Mouse (Mus musculus) myocyte (in vitro differentiated cells): ENCODE data around the gene Gm10645. TPM values are rescaled to one million over a fixed set of nuclear protein-coding genes. Genes with fewer than 3 reads are reported as not detected.

Experiments
- H3K27me3 ChIP-seq: one replicate; pipeline ENCODE4 v1.6.1; 2011; ENCODE audit not compliant: control insufficient read depth, insufficient read depth, insufficient read length
- H3K36me3 ChIP-seq: one replicate; pipeline ENCODE4 v1.6.1; 2011; ENCODE audit not compliant: control insufficient read depth, insufficient read depth
- H3K4me2 ChIP-seq: one replicate; pipeline ENCODE4 v1.6.1; 2011; ENCODE audit warnings: low read depth, control low read depth
- H3K4me3 ChIP-seq: one replicate; pipeline ENCODE4 v1.5.1; 2011; ENCODE audit warnings: mild to moderate bottlenecking, control low read depth, moderate library complexity
- H3K79me2 ChIP-seq: one replicate; pipeline ENCODE4 v1.6.1; 2011; ENCODE audit not compliant: control insufficient read depth, insufficient read depth
- H3ac ChIP-seq: one replicate; pipeline ENCODE4 v1.6.1; 2011; ENCODE audit not compliant: control insufficient read depth, insufficient read length
- CEBPB ChIP-seq: IDR thresholded peaks from 2 replicates; pipeline ENCODE4 v1.6.1; 2011; ENCODE audit warnings: mild to moderate bottlenecking, moderate library complexity; ENCODE audit not compliant: poor library complexity, insufficient read depth, severe bottlenecking
- E2F4 ChIP-seq: IDR thresholded peaks from one replicate; pipeline ENCODE4 v1.6.1; 2011; ENCODE audit warnings: mild to moderate bottlenecking, control low read depth, moderate library complexity; ENCODE audit not compliant: insufficient read depth
- MAX ChIP-seq: IDR thresholded peaks from one replicate; pipeline ENCODE4 v1.6.1; 2011; ENCODE audit warnings: low read depth, mild to moderate bottlenecking, control low read depth
- MYOD1 ChIP-seq, 3 experiments: IDR thresholded peaks; one replicate each; pipeline ENCODE4 v1.6.1; 2011; ENCODE audit warnings: control low read depth in 2 of 3, low read depth in 2 of 3, mild to moderate bottlenecking in 2 of 3, moderate library complexity in 1 of 3; ENCODE audit not compliant: insufficient read length in 2 of 3, control insufficient read depth in 1 of 3
- MYOG ChIP-seq, 3 experiments: IDR thresholded peaks; one replicate each; pipeline ENCODE4 v1.6.1; 2011; ENCODE audit warnings: control low read depth in 2 of 3, low read depth in 2 of 3, mild to moderate bottlenecking in 2 of 3; ENCODE audit not compliant: insufficient read length in 2 of 3, control insufficient read depth in 1 of 3, insufficient read depth in 1 of 3
- POLR2A ChIP-seq: IDR thresholded peaks from one replicate; pipeline ENCODE4 v1.6.1; 2011; ENCODE audit warnings: low read depth, mild to moderate bottlenecking, control low read depth, moderate library complexity; ENCODE audit not compliant: insufficient read length
- POLR2AphosphoS2 ChIP-seq: IDR thresholded peaks from one replicate; pipeline ENCODE4 v1.6.1; 2011; ENCODE audit warnings: low read depth, control low read depth; ENCODE audit not compliant: insufficient read length
- REST ChIP-seq: IDR thresholded peaks from one replicate; pipeline ENCODE4 v1.6.1; 2011; ENCODE audit warnings: mild to moderate bottlenecking, control low read depth, moderate library complexity; ENCODE audit not compliant: insufficient read depth, insufficient read length
- SRF ChIP-seq: IDR thresholded peaks from one replicate; pipeline ENCODE4 v1.6.1; 2011; ENCODE audit warnings: low read depth; ENCODE audit not compliant: control insufficient read depth, insufficient read length
- TCF12 ChIP-seq: IDR thresholded peaks from one replicate; pipeline ENCODE4 v1.6.1; 2011; ENCODE audit warnings: mild to moderate bottlenecking, control low read depth; ENCODE audit not compliant: poor library complexity, insufficient read depth, severe bottlenecking
- TCF3 ChIP-seq: IDR thresholded peaks from one replicate; pipeline ENCODE4 v1.6.1; 2011; ENCODE audit warnings: low read depth, control low read depth; ENCODE audit not compliant: insufficient read length
- USF1 ChIP-seq: IDR thresholded peaks from one replicate; pipeline ENCODE4 v1.6.1; 2011; ENCODE audit warnings: low read depth, mild to moderate bottlenecking, control low read depth, moderate library complexity
- polyA plus RNA-seq: library from polyadenylated mRNA; unstranded; fragments of >200 nt; fragmentation: generic; extraction: Trizol; gene quantifications from one replicate; pipeline ENCODE4 v1.2.1, GENCODE M21; 2012; ENCODE audit warnings: missing spikeins

Gene Gm10645
- polyA plus RNA-seq, 1 experiment, result 0.10 TPM

- Histone ChIP-seq H3K4me3 (no peak overlapping the region), H3K79me2 (no peaks in the 10 kb centered on the region), H3K27me3 (no peaks in the 10 kb centered on the region), H3K4me2 (no peak overlapping the region), H3ac (no peak overlapping the region), H3K36me3 (no peaks in the 10 kb centered on the region)
- TF ChIP-seq REST (no peak), SRF (no peak), MYOD1 (IDR thresholded peaks at IDR 0.05; ENCODE audit: control insufficient read depth in 1 of 3, insufficient read length in 2 of 3, low read depth in 2 of 3) (no peak), USF1 (no peak), POLR2AphosphoS2 (no peak), CEBPB (no peak), E2F4 (no peak), TCF12 (no peak), MYOG (IDR thresholded peaks at IDR 0.05; ENCODE audit: control insufficient read depth in 1 of 3, insufficient read depth in 1 of 3, insufficient read length in 2 of 3, low read depth in 2 of 3) (no peak), POLR2A (no peak), MAX (no peak), TCF3 (no peak)
Observed at GRCm38 (mm10) chr8:83189538-83190095, 23.6 kb upstream of the Gm10645 start.

DNA sequence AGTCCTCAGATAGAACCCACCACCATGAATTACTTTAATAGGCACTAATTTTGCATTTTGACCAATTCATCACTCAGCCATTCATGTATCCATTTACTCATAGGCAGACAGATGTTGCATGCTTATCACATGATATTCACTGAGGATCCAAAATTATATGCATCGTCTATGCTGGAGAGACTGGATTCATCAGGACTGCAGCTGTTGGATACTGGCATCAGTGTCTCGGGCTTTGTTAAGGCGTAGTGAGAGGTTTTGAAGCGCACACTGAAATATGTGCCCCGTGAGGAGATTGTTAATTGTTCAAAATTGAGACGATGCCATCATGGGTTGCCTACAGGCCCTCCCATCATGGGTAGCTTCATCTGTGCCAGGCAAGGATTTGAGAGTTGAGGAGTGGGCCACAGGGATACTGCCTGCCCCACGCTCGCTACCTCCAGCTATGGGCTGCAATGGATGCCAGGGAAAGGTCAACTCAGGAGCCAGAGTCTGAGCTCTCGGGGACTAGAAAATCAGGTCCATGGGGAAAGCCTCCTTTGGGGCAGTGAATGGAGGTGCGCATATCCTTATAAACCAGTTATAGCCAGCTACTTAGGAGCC is 21.5 kb upstream of the Gm10645 start:
- no peaks in the 10 kb centered on the region for H3K27me3 ChIP-seq
- H3K79me2 ChIP-seq, result no peaks in the 10 kb centered on the region
- no peak overlapping the region for H3K4me3 ChIP-seq
- H3ac ChIP-seq, result no peak overlapping the region
- no peaks in the 10 kb centered on the region for H3K36me3 ChIP-seq
- TF ChIP-seq MYOD1 (IDR thresholded peaks at IDR 0.05; ENCODE audit: control insufficient read depth in 1 of 3, insufficient read length in 2 of 3, low read depth in 2 of 3), result no peak
- TF ChIP-seq E2F4, result no peak
- no peak for TF ChIP-seq USF1
- no peak for TF ChIP-seq POLR2A
- TF ChIP-seq TCF12, result no peak
- TF ChIP-seq CEBPB, result no peak
- no peak for TF ChIP-seq MAX
- no peak for TF ChIP-seq MYOG (IDR thresholded peaks at IDR 0.05; ENCODE audit: control insufficient read depth in 1 of 3, insufficient read depth in 1 of 3, insufficient read length in 2 of 3, low read depth in 2 of 3)
- H3K4me2 ChIP-seq, result no peak overlapping the region

DNA sequence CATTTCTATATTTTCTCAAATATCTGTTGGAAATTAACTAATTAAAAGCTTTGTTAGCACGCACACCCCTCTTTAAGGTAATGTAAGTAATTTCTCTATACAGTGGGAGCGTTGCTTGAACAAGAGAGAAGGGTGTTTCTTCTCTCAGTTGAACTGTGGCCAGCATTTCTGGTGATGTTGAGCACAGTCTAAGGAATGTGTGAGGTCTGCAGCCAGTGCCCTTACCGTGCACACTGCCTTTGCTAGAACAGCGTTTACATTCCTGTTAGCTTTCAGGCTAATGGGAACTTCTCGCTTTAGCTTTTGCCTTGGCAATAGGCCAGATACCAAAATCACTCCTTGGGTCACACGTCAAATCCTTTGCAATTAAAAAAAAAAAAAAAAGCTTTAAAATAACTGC is 20.4 kb upstream of the Gm10645 start:
- no peak for TF ChIP-seq USF1

DNA sequence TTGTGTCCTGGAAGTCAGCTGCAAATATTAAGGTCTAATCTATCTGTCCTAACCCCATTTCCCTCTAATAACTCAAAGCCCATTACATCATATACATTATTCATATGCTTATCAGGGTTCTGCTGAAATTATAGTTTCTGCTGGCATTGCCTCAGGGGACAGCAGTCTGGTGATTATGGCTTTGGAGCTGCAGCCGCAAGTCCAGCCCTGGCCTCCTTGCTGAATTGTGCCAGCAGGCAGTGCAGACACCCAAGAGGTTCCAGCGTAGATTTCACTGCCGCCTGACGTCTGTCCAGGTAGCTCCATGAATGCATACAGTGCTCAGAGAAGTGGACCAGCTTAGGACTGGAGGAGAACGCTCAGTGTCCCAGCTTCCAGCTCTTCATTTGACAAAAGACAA is 16.8 kb upstream of the Gm10645 start:
- no peaks in the 10 kb centered on the region for H3K27me3 ChIP-seq
- H3K79me2 ChIP-seq, result no peaks in the 10 kb centered on the region
- TF ChIP-seq POLR2AphosphoS2 (no peak), POLR2A (no peak), MYOD1 (IDR thresholded peaks at IDR 0.05; ENCODE audit: control insufficient read depth in 1 of 3, insufficient read length in 2 of 3, low read depth in 2 of 3) (no peak), USF1 (no peak), SRF (no peak), TCF12 (no peak)
- H3K36me3 ChIP-seq, result no peaks in the 10 kb centered on the region
- H3ac ChIP-seq, result no peak overlapping the region
- H3K4me3 ChIP-seq, result no peak overlapping the region
- no peak overlapping the region for H3K4me2 ChIP-seq

More for the DNA sequence above, 20.4 kb upstream of the Gm10645 start:
- Histone ChIP-seq H3K4me3 (no peak overlapping the region), H3K79me2 (no peaks in the 10 kb centered on the region), H3K36me3 (no peaks in the 10 kb centered on the region), H3K27me3 (no peaks in the 10 kb centered on the region), H3ac (no peak overlapping the region), H3K4me2 (no peak overlapping the region)

DNA sequence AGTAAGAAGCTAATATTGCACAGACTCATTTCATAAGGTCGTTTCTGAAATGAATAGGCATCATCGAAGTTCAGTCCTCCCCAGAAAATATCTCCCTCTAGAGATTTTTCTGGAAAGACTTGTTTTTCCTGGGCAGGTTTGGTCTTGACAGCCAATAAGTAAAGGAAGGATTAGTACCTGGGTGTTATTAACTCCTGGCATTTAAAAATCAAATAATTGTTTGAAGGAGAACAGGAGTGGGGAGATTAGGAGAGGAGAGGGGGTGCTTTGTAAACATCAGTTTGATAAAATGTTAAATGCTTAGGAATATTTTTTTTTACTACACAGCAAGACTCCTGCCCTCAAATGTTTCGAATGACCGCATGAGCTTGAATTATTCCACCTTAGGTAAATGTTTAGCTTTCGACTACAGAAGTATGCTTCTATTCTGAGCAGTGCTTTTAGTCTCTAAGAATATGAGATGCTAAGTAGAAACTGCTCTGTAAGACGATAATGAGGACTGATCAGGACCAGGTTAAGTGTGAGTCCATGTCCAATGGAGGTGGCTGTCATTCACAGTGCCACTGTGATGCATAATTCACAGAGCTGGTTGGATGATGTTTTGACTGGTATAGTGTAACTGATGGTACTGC is 16.0 kb upstream of the Gm10645 start:
- H3K36me3 ChIP-seq, result no peaks in the 10 kb centered on the region
- no peak overlapping the region for H3K4me2 ChIP-seq
- no peaks in the 10 kb centered on the region for H3K27me3 ChIP-seq
- H3K79me2 ChIP-seq, result no peaks in the 10 kb centered on the region
- no peak overlapping the region for H3ac ChIP-seq
- H3K4me3 ChIP-seq, result no peak overlapping the region
- TF ChIP-seq SRF (no peak), E2F4 (no peak), TCF3 (no peak), MYOD1 (IDR thresholded peaks at IDR 0.05; ENCODE audit: control insufficient read depth in 1 of 3, insufficient read length in 2 of 3, low read depth in 2 of 3) (no peak), POLR2AphosphoS2 (no peak), MYOG (IDR thresholded peaks at IDR 0.05; ENCODE audit: control insufficient read depth in 1 of 3, insufficient read depth in 1 of 3, insufficient read length in 2 of 3, low read depth in 2 of 3) (no peak), POLR2A (no peak), CEBPB (no peak), MAX (no peak), USF1 (no peak), TCF12 (no peak), REST (no peak)
